Mouse (Mus musculus) cerebellum, adult 2 months (tissue): ENCODE measurements around the gene Klhdc9.

Experiments used
- CTCF ChIP-seq: fragments of 200-500 bp; IDR thresholded peaks from 2 replicates; pipeline ENCODE4 v1.5.1; 2011; ENCODE audit warnings: low read depth, mild to moderate bottlenecking, control low read depth, low read length, moderate library complexity, borderline replicate concordance; ENCODE audit not compliant: insufficient read depth
- POLR2A ChIP-seq: fragments of 200-500 bp; IDR thresholded peaks from 2 replicates; pipeline ENCODE4 v1.6.1; 2011; ENCODE audit warnings: low read length, control low read depth, borderline replicate concordance; ENCODE audit not compliant: insufficient read depth

DNA sequence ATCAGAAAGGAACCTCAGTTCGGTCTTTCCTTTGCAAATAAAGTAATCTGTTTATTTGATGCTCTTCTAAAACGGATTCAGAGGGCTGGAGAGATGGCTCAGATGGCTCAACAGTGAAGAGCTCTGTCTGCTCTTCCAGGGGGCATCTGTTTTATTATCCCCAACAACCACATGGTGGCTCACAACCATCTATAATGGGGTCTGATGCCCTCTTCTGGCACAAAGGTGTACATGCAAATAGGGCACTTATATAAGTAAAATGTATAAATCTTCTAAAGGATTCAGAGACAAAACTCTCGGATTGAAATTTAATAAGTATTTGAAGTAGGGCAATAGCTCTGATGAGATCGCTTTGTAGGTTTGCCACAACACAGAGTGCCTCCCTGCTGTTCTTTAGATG is 2.2 kb downstream of the Klhdc9 start:
- TF ChIP-seq CTCF = peak; percentile 42; the same call in 1 of the 2 replicates
- no peak for TF ChIP-seq POLR2A
